Mouse (Mus musculus) G1E (cell line): Measurements from ENCODE around the gene Nup98. TPM values are rescaled to one million over a fixed set of nuclear protein-coding genes. Genes with fewer than 3 reads are reported as not detected.
A peak's percentile ranks its signal among the peaks of the same experiment; 100 is the strongest.

Source experiments
- ATAC-seq: 2 replicates; pipeline ENCODE4 v1.8.0; 2016; ENCODE audit warnings: mild to moderate bottlenecking; ENCODE audit not compliant: insufficient number of reproducible peaks, poor library complexity, low FRiP score, severe bottlenecking; ENCODE audit errors: extremely low read depth
- DNase-seq: peaks from one replicate; pipeline ENCODE4 v3.0.0; 2012; ENCODE audit warnings: low spot score
- H3K27me3 ChIP-seq: 2 replicates; pipeline ENCODE4 v1.6.1; 2012; ENCODE audit warnings: mild to moderate bottlenecking, low read length, inconsistent platforms; ENCODE audit not compliant: insufficient read depth
- H3K36me3 ChIP-seq: replicated peaks from 2 replicates; pipeline ENCODE3; 2012; ENCODE audit warnings: mild to moderate bottlenecking, inconsistent platforms
- H3K4me1 ChIP-seq: 2 replicates; pipeline ENCODE4 v1.6.1; 2012; ENCODE audit warnings: low read depth, low read length, inconsistent platforms, mixed read lengths; ENCODE audit not compliant: insufficient read depth
- H3K4me3 ChIP-seq: 2 replicates; pipeline ENCODE4 v1.5.1; 2012; ENCODE audit warnings: low read depth, mild to moderate bottlenecking, inconsistent platforms, low read length, moderate library complexity, mixed read lengths
- H3K9me3 ChIP-seq: replicated peaks from 2 replicates; pipeline ENCODE4 v1.6.1; 2012; ENCODE audit warnings: inconsistent platforms
- CTCF ChIP-seq: IDR thresholded peaks from 2 replicates; pipeline ENCODE4 v1.5.1; 2012; ENCODE audit warnings: low read depth, low read length, inconsistent platforms, mixed read lengths
- GATA1 ChIP-seq: IDR thresholded peaks from 2 replicates; pipeline ENCODE4 v1.6.1; 2012; ENCODE audit warnings: borderline replicate concordance, low read length, inconsistent platforms, mixed read lengths
- GATA2 ChIP-seq: IDR thresholded peaks from 2 replicates; pipeline ENCODE4 v1.6.1; 2012; ENCODE audit warnings: low read depth, low read length, inconsistent platforms, borderline replicate concordance
- POLR2AphosphoS5 ChIP-seq: IDR thresholded peaks from 2 replicates; pipeline ENCODE4 v1.6.1; 2012; ENCODE audit warnings: low read depth, low read length, inconsistent platforms; ENCODE audit not compliant: insufficient replicate concordance
- TAL1 ChIP-seq: conservative IDR thresholded peaks from 2 replicates; pipeline ENCODE4 v1.6.1; 2012; ENCODE audit warnings: low read depth, low read length, inconsistent platforms, mixed read lengths
- polyA plus RNA-seq: library from polyadenylated mRNA; stranded (reverse); fragments of >175 nt; gene quantifications from 2 replicates; pipeline ENCODE4 v1.2.3, GENCODE M21; 2012
- total RNA-seq, 2 experiments: library from RNA; stranded (forward) in 1 of 2; stranded (reverse) in 1 of 2; fragments of 200-1000 nt in 1 of 2; fragments of >200 nt in 1 of 2; fragmentation: Nextera tagmentation in 1 of 2; gene quantifications; 2 replicates each; pipeline ENCODE4 v1.2.3; 2014 to 2017

The Nup98 gene
- total and polyA plus RNA-seq, 3 experiments: 11.3 to 179 (median 60.5) TPM

- no peak for TF ChIP-seq TAL1
- TF ChIP-seq CTCF: no peak
- TF ChIP-seq GATA1: no peak
- TF ChIP-seq GATA2: no peak
- no peak for TF ChIP-seq POLR2AphosphoS5
- ATAC-seq (no peak), DNase-seq (no peak)
- H3K4me1 ChIP-seq: peaks cover 14% of the 10 kb centered on the region
- peaks cover 25% of the 10 kb centered on the region for H3K27me3 ChIP-seq
- H3K4me3 ChIP-seq: no peak within 1 kb of the TSS
- peaks cover 36% of the 10 kb centered on the region for H3K36me3 ChIP-seq
- no peaks in the 10 kb centered on the region for H3K9me3 ChIP-seq
Measured at GRCm38 (mm10) chr7:102116579-102117331, 93.2 kb downstream of the Nup98 start, which contains the start of gene Chrna10. TSS of gene Chrna10 (minus strand) at chr7:102116828.

DNA sequence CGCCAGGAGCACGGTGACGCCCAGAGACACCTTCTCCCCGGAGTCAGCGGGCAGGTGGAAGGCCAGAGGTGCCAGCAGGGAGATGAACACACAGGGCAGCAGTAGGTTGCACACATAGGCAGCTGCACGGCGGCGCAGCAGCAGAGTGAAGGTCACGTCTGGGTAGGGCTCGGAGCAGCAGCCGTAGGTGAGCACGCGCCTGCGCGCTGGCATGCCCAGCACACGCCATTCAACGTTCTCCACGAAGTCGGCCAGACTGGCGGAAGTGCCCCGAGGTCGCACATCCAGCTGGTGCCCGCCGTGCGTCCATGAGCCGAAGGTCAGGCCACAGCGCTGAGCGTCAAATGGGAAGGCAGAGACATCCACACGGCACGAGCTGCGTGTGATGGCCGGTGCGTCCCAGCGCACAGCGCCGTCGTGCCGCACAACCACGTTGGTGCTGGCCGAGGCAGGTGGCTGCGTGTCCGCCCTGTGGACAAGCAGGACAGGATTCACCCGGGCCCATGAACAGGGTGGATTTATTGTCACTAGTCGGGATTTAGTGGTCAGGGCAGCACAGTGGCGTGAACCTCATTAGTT lies 96.7 kb downstream of the Nup98 start:
- H3K4me1 ChIP-seq: peaks cover 14% of the 10 kb centered on the region
- H3K36me3 ChIP-seq: peaks cover 3% of the 10 kb centered on the region
- TF ChIP-seq TAL1 (no peak), GATA2 (no peak), GATA1 (no peak), POLR2AphosphoS5 (no peak), CTCF (no peak)
- peaks cover 55% of the 10 kb centered on the region for H3K27me3 ChIP-seq
- no peaks in the 10 kb centered on the region for H3K9me3 ChIP-seq
- ATAC-seq (no peak), DNase-seq (no peak)
- peak overlapping the region; percentile 3; the same call in 1 of the 2 replicates for H3K4me3 ChIP-seq

GRCm38 (mm10) chr7:102109746-102110145 lies 100.2 kb downstream of the Nup98 start:
- no peak for ATAC-seq
- DNase-seq: no peak
- no peaks in the 10 kb centered on the region for H3K9me3 ChIP-seq
- H3K36me3 ChIP-seq: no peaks in the 10 kb centered on the region
- no peak for TF ChIP-seq TAL1
- no peak for TF ChIP-seq GATA1
- TF ChIP-seq CTCF: no peak
- TF ChIP-seq GATA2: no peak
- no peak for TF ChIP-seq POLR2AphosphoS5
- peaks cover 14% of the 10 kb centered on the region for H3K4me1 ChIP-seq
- peaks cover 75% of the 10 kb centered on the region for H3K27me3 ChIP-seq
- H3K4me3 ChIP-seq: no peak overlapping the region

DNA sequence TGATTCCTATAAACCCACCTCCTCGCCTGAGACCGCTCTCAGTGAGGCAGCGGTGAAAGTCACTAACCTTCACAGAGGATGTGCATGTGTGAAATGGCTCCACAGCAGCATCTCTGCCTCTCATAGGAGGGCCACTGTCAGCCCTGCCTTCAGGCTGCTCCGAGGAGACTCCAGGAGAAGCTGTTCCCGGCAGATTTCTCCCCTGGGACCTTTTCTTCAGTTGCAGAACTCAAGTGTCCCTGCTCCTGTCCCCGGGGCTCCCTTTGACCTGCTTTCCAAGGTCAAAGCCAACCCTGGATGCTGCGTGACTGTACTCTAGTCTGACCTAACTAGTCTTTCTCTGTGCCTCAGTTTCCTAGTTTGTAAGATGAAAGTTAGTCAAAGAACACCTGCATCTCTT lies 100.8 kb downstream of the Nup98 start, which contains the start of gene Art5:
Gene Art5 (minus strand): TSS at position 319 of the 400 bp plus-strand sequence.
- no peaks in the 10 kb centered on the region for H3K9me3 ChIP-seq
- H3K4me1 ChIP-seq: peaks cover 13% of the 10 kb centered on the region
- H3K27me3 ChIP-seq: peaks cover 78% of the 10 kb centered on the region
- DNase-seq (no peak), ATAC-seq (no peak)
- no peak for TF ChIP-seq GATA2
- no peak within 1 kb of the TSS for H3K4me3 ChIP-seq
- H3K36me3 ChIP-seq: no peaks in the 10 kb centered on the region

DNA sequence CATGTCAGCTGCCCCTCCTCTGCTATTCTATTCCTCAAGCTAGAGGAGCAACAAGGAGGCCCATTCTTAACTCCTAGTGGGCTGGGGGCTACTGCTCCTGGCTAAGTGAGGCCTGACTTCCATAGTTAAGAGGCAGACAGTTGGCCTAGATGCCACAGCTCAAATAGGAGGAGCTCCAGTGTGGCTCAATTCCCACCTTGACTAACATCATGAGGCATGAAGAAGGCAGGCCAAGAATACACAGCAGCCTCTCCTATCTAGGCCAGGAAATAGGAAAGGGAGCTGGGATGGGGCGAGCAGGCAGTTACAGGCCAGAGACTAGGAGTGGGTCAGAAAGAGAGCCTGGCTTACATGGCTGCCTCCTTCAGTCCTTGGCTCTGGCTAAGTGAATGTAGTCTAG lies 101.8 kb downstream of the Nup98 start:
- DNase-seq (no peak), ATAC-seq (no peak)
- Histone ChIP-seq H3K27me3 (peaks cover 72% of the 10 kb centered on the region), H3K4me3 (no peak overlapping the region), H3K9me3 (no peaks in the 10 kb centered on the region), H3K4me1 (peaks cover 9% of the 10 kb centered on the region), H3K36me3 (no peaks in the 10 kb centered on the region)
- TF ChIP-seq GATA2: no peak
- no peak for TF ChIP-seq CTCF
- no peak for TF ChIP-seq TAL1
- TF ChIP-seq GATA1: no peak
- no peak for TF ChIP-seq POLR2AphosphoS5

- ATAC-seq: no peak
Measured at GRCm38 (mm10) chr7:102106700-102107141, 103.3 kb downstream of the Nup98 start.

More at GRCm38 (mm10) chr7:102106700-102107141, 103.3 kb downstream of the Nup98 start:
- Histone ChIP-seq H3K9me3 (no peaks in the 10 kb centered on the region), H3K4me1 (peaks cover 15% of the 10 kb centered on the region), H3K27me3 (peaks cover 69% of the 10 kb centered on the region), H3K4me3 (no peak overlapping the region), H3K36me3 (no peaks in the 10 kb centered on the region)
- no peak for TF ChIP-seq GATA1
- TF ChIP-seq CTCF: no peak
- no peak for TF ChIP-seq TAL1
- no peak for DNase-seq
